Mouse (Mus musculus) hindbrain, embryonic 14.5 days (tissue): ENCODE results near the gene Fam13c. TPM values are rescaled to one million over a fixed set of nuclear protein-coding genes. Genes with fewer than 3 reads are reported as not detected.
"Not testable (repeated sequence)": the region's sequence is repeated elsewhere in the genome, so short reads cannot be mapped to it uniquely, and the experiment has no call there.

Experiments
- ATAC-seq: fragments of 200-750 bp; cut with Nextera tagmentation; 2 replicates; pipeline ENCODE4 v1.8.0; 2017; ENCODE audit warnings: moderate number of reproducible peaks, mild to moderate bottlenecking, moderate TSS enrichment, moderate library complexity; ENCODE audit not compliant: low FRiP score
- DNase-seq: peaks from one replicate; pipeline ENCODE4 v3.0.0-alpha.2; 2015; ENCODE audit warnings: low spot score
- H3K27ac ChIP-seq: fragments of 300-500 bp; sonication (generic); 2 replicates; pipeline ENCODE4 v1.5.1; 2014; ENCODE audit warnings: mild to moderate bottlenecking, moderate library complexity
- H3K27me3 ChIP-seq: fragments of 300-500 bp; sonication (generic); 2 replicates; pipeline ENCODE4 v1.6.1; 2014; ENCODE audit warnings: mild to moderate bottlenecking, low read length, mixed read lengths; ENCODE audit not compliant: control insufficient read depth, insufficient read depth
- H3K36me3 ChIP-seq: fragments of 300-500 bp; sonication (generic); replicated peaks from 2 replicates; pipeline ENCODE4 v1.6.1; 2014; ENCODE audit not compliant: control insufficient read depth, insufficient read depth
- H3K4me1 ChIP-seq: fragments of 300-500 bp; sonication (generic); replicated peaks from 2 replicates; pipeline ENCODE4 v1.6.1; 2014; ENCODE audit warnings: antibody characterized with exemption, low read length, mixed read lengths; ENCODE audit not compliant: control insufficient read depth, insufficient read depth
- H3K4me2 ChIP-seq: fragments of 300-500 bp; sonication (generic); replicated peaks from 2 replicates; pipeline ENCODE4 v1.6.1; 2014; ENCODE audit warnings: mild to moderate bottlenecking, moderate library complexity
- H3K4me3 ChIP-seq: fragments of 300-500 bp; sonication (generic); replicated peaks from 2 replicates; pipeline ENCODE4 v1.5.1; 2014; ENCODE audit warnings: mild to moderate bottlenecking, low read length
- H3K9ac ChIP-seq: fragments of 300-500 bp; sonication (generic); 2 replicates; pipeline ENCODE4 v1.6.1; 2014
- H3K9me3 ChIP-seq: fragments of 300-500 bp; sonication (generic); 2 replicates; pipeline ENCODE4 v1.6.1; 2016; ENCODE audit warnings: low read length; ENCODE audit not compliant: control insufficient read depth
- WGBS: fragments of 180-500 bp; shearing (Covaris S2); extraction: QIAGEN DNeasy Blood & Tissue Kit; methylation state at CpG from one replicate; pipeline ENCODE4 v1.1.7; 2014; 5-methylcytosine and 5-hydroxymethylcytosine counted together
- polyA plus RNA-seq: library from polyadenylated mRNA; unstranded; fragments of >200 nt; fragmentation: Nextera tagmentation; extraction: Ambion mirVana; gene quantifications from 2 replicates; pipeline ENCODE4 v1.2.1, GENCODE M21; 2014

Gene Fam13c
- polyA plus RNA-seq, 1 experiment from 2014 or later: 28.2 TPM

GRCm38 (mm10) chr10:70428121-70428662, 12.1 kb upstream of the Fam13c start:
- ATAC-seq (no peak), DNase-seq (no peak)
- H3K9ac ChIP-seq: no peak overlapping the region
- no peaks in the 10 kb centered on the region for H3K4me1 ChIP-seq
- H3K36me3 ChIP-seq: no peaks in the 10 kb centered on the region
- no peaks in the 10 kb centered on the region for H3K9me3 ChIP-seq
- H3K27me3 ChIP-seq: no peaks in the 10 kb centered on the region
- H3K27ac ChIP-seq: no peak overlapping the region
- WGBS: 77% methylated on average over 5 of the region's 5 CpGs
- H3K4me2 ChIP-seq: no peak overlapping the region
- H3K4me3 ChIP-seq: no peak overlapping the region

DNA sequence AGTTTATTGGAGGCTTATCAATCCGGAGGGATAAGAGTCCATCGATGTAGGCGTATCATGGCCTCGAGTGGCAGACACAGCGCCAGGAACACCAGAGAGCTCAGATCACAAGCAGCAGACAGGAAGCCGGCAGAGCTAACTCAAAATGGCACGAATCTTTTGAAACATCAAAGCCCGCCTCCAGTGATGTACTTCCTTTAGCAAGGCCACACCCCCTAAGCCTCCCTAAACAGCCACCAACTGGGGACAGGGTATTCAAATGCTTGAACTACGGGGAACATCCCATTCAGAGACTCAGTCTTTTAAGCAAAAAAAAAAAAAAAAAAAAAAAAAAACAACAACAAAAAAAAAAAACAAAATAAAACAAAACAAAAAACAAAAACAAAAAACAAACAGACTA, 10.9 kb upstream of the Fam13c start:
- no peaks in the 10 kb centered on the region for H3K27me3 ChIP-seq
- no peaks in the 10 kb centered on the region for H3K36me3 ChIP-seq
- ATAC-seq (no peak), DNase-seq (no peak)
- H3K4me2 ChIP-seq: no peak overlapping the region
- no peak overlapping the region for H3K4me3 ChIP-seq
- WGBS: 93% methylated on average over 9 of the region's 9 CpGs
- H3K27ac ChIP-seq: no peak overlapping the region
- H3K4me1 ChIP-seq: no peaks in the 10 kb centered on the region
- no peaks in the 10 kb centered on the region for H3K9me3 ChIP-seq
- H3K9ac ChIP-seq: no peak overlapping the region

- 92% methylated on average over 3 of the region's 3 CpGs for WGBS
- Histone ChIP-seq H3K27ac (no peak overlapping the region), H3K4me1 (no peaks in the 10 kb centered on the region), H3K9me3 (no peaks in the 10 kb centered on the region), H3K27me3 (no peaks in the 10 kb centered on the region), H3K4me3 (no peak overlapping the region), H3K36me3 (no peaks in the 10 kb centered on the region), H3K4me2 (no peak overlapping the region), H3K9ac (no peak overlapping the region)
- DNase-seq: no peak
- ATAC-seq: no peak
These were observed 6.9 kb upstream of the Fam13c start for GRCm38 (mm10) chr10:70433334-70433733.

DNA sequence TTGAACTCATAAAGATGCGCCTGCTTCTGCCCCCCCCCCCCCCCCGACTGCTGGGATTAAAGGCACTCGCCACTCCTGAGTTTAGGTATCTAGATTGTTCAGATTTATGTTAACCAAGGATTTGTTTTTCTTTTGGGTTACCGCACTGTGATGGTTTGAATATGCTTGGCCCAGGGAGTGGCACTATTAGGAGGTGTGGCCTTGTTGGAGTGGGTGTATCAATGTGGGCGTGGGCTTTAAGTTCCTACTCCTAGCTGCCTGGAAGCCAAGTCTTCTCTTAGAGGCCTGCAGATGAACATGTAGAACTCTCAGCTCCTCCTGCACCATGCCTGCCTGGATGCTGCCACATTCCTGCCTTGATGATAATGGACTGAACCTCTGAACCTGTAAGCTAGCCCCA, 6.5 kb upstream of the Fam13c start:
- not testable (repeated sequence) for H3K4me3 ChIP-seq, H3K4me2 ChIP-seq, ATAC-seq, H3K9ac ChIP-seq, H3K27ac ChIP-seq, H3K9me3 ChIP-seq, H3K27me3 ChIP-seq, H3K4me1 ChIP-seq, DNase-seq, H3K36me3 ChIP-seq
- 95% methylated on average over 4 of the region's 5 CpGs for WGBS

DNA sequence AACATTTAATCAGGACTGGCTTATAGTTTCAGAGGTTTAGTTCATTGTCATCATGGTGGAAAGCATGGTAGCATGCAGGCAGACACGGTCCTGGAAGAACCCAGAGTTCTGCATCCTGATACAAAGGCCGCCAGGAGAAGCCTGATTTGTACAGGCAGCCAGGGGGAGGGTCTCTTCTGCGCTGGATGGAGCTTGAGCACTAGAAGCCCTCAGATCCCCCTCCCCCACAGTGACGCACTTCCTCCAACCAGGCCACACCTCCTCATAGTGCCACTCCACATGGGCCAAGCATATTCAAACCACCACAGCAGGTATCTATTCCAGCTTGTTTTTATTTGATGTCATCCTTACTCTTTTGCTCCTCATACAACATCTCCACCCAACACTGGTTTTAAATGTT, 3.6 kb upstream of the Fam13c start:
- no peak overlapping the region for H3K4me3 ChIP-seq

DNA sequence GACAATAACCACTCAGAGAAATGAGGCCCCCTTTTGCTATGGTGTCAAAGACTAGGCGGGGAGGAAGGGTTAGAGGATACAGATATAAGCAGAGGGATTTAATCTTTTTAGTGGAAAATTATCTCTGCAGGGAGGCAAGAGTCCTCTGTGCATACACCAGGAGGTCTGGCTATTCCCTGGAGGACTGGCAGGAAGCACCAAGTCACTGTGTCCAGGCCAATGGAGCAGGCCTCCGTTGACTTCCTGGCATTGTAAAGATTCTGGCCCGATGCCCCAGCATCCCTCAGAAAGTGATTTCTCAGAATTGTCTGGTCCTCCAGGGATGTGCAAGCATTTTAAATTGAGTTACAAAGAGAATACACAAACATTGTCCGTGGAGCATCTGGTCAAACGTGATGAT, 3.0 kb upstream of the Fam13c start:
- H3K4me2 ChIP-seq: no peak overlapping the region
- H3K27ac ChIP-seq: no peak overlapping the region
- H3K4me1 ChIP-seq: peaks cover 17% of the 10 kb centered on the region
- no peaks in the 10 kb centered on the region for H3K36me3 ChIP-seq
- H3K4me3 ChIP-seq: no peak overlapping the region
- no peak overlapping the region for H3K9ac ChIP-seq
- DNase-seq (no peak), ATAC-seq (no peak)
- WGBS: 70% methylated on average over 5 of the region's 5 CpGs
- no peaks in the 10 kb centered on the region for H3K9me3 ChIP-seq
- H3K27me3 ChIP-seq: no peaks in the 10 kb centered on the region

More for the DNA sequence above, 3.6 kb upstream of the Fam13c start:
- 89% methylated on average over 4 of the region's 4 CpGs for WGBS
- H3K9ac ChIP-seq: no peak overlapping the region
- peaks cover 10% of the 10 kb centered on the region for H3K4me1 ChIP-seq
- no peaks in the 10 kb centered on the region for H3K27me3 ChIP-seq
- H3K36me3 ChIP-seq: no peaks in the 10 kb centered on the region
- no peak overlapping the region for H3K27ac ChIP-seq
- ATAC-seq: no peak
- H3K4me2 ChIP-seq: no peak overlapping the region
- H3K9me3 ChIP-seq: no peaks in the 10 kb centered on the region
- no peak for DNase-seq

- ATAC-seq (peak; percentile 92), DNase-seq (peak; percentile 79)
- no peaks in the 10 kb centered on the region for H3K27me3 ChIP-seq
- H3K4me2 ChIP-seq: peak overlapping the region; percentile 58
- peak overlapping the region; percentile 71 for H3K9ac ChIP-seq
- H3K4me1 ChIP-seq: peaks cover 34% of the 10 kb centered on the region
- peak overlapping the region; percentile 99 for H3K27ac ChIP-seq
- H3K4me3 ChIP-seq: peak overlapping the region; percentile 65
- WGBS: 1% methylated on average over 42 of the region's 44 CpGs
- H3K36me3 ChIP-seq: no peaks in the 10 kb centered on the region
- H3K9me3 ChIP-seq: no peaks in the 10 kb centered on the region
These were observed 569 bp downstream of the Fam13c start for GRCm38 (mm10) chr10:70440639-70441461.

DNA sequence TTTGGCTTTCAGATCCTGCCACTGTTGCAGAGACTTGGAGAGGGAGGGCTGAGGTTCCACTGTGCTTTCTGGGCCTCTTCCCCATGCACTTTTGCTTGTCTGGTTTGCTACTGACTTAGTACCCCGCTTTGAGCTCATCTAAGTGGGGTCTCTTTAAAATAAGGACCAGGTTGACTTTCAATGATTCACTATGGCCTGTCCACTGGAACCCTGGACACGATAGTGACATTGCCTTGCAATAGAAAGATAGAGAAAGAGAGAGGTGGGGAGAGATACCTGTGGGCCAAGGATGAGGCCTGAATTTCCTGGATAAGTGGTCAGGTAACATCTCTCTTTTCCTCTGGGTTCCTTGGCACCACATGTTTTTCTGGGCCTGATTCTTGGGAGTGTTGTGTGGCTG, 1.9 kb downstream of the Fam13c start:
- H3K27ac ChIP-seq: 0 out of 2 replicates have a peak overlapping the region, but pooled peaks have one; percentile 12
- no peaks in the 10 kb centered on the region for H3K9me3 ChIP-seq
- H3K36me3 ChIP-seq: no peaks in the 10 kb centered on the region; the same call in 1 of the 2 replicates
- peaks cover 34% of the 10 kb centered on the region for H3K4me1 ChIP-seq
- H3K4me3 ChIP-seq: peak overlapping the region; percentile 65
- H3K27me3 ChIP-seq: no peaks in the 10 kb centered on the region
- H3K4me2 ChIP-seq: peak overlapping the region; percentile 58
- ATAC-seq (no peak), DNase-seq (no peak)
- 88% methylated on average over 2 of the region's 2 CpGs for WGBS
- peak overlapping the region; percentile 71 for H3K9ac ChIP-seq

DNA sequence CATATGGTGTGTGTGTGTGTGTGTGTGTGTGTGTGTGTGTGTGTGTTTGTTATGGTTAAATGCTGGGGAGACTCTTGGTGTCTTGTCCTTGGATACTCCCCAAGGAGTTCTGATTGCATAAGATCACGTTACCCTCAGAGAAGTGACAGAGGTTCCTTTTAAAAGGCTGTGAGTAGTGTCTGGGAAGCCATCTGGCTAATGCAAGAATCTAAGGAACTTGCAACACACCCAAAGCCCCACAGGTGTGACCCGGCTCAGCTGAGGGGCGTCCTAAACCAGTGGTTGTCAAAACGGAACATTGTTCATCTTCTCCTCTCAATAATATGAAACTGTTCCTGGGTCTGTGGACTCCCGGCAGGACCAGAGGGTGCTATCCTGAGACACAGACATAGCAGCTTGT, 2.3 kb downstream of the Fam13c start:
- Histone ChIP-seq H3K9me3 (no peaks in the 10 kb centered on the region), H3K4me3 (peak overlapping the region; percentile 65; the same call in 1 of the 2 replicates), H3K9ac (peak overlapping the region; percentile 71), H3K27ac (0 out of 2 replicates have a peak overlapping the region, but pooled peaks have one; percentile 12), H3K36me3 (no peaks in the 10 kb centered on the region; the same call in 1 of the 2 replicates), H3K27me3 (no peaks in the 10 kb centered on the region), H3K4me2 (peak overlapping the region; percentile 58), H3K4me1 (peaks cover 34% of the 10 kb centered on the region)
- ATAC-seq (no peak), DNase-seq (no peak)
- 75% methylated on average over 5 of the region's 5 CpGs for WGBS
